Mouse (Mus musculus) thymus, postnatal 14 days (tissue): ENCODE data around the gene Pxylp1.
"Not testable (repeated sequence)": the region's sequence is repeated elsewhere in the genome, so short reads cannot be mapped to it uniquely, and the experiment has no call there.

Source experiments
- DNase-seq: peaks from one replicate; pipeline ENCODE4 v3.0.0; 2021

The Pxylp1 gene

DNA sequence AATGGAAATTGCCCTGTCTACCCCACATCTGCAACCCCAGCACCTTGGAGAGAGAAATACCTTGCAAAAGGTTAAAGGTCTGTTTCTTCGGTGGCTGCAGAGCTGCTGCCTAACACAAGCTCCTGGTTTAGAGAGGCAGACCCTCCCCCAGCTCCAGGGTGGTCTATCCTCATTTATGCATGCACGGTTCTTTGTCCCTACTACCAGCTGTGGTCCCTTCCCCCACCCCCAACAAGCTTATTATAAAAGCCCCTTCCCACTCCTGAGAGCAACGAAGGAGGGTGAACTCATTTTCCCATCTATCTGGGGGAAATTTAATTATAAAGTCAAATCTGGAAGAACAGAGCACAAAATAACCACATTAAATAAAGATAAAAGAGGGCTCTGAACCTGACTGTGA is at the start of gene Pxylp1:
Pxylp1 (minus strand) TSS at position 124 of the 400 bp plus-strand sequence.
- no peak for DNase-seq

DNA sequence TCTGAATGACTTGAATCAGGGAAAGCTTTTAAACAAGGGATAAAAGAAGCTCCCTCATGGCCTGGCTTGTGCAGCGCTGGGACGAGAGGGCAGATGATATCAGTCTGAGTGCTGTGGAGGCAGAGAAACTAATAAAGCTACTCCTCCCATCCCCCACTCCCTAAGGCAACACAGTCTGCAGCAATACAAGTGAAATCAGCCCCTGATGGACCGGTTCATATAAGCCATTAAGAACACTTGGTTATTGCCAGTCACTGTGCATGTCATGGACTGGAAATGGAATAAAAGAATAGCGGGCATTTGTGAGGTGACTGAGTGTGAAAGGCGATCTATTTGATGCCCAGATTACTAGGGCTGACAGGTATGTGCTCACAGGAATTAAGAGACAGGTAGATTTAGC is 46.4 kb upstream of the Pxylp1 start:
- no peak for DNase-seq

DNA sequence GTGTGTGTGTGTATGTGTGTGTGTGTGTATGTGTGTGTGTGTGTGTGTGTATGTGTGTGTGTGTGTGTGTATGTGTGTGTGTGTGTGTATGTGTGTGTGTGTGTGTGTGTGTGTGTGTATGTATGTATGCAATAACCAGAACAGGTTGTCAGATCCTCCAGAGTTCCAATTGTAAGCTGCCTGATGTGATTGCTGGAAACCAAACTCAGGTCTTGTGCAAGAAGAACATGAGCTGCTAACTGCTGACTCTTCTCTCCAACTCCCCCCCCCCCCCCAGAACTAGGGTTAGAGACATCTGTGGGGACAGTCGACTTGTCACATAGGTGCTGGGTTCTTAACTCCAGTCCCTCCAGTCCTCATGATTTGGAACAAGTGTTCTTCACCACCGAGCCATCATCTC is 44.0 kb upstream of the Pxylp1 start:
- not testable (repeated sequence) for DNase-seq

DNA sequence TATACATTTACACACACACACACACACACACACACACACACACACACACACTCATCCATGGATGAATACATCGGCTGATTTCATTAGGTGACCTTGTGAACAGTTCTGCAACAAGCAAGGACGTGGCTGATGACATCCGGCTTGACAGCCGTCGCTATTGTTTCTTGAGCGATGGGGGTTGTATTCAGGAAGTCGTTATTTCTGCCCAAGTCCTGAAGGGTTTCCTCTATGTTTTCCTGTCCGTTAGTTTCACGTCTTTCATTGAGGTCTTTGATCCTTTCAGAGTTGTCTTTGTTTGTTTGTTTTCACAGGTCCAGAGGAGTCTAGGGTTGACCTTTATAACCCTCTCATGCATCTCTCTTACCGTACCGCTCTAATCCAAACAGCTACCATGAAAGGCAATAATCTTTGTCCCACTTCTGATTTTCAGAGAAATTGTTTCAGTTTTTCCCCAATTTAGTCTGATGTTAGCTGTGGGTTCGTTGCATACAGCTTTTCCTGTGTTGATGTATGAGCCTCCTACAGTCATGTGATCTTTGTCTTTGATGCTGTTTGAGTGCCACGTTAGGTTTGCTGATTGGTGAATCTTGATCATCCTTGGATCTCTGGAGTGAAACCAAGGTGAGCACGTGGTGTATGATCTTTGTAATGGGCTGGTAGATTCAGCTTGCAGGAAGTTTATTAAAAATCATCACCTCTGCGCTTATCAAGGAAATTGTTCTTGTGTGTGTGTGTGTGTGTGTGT is 43.3 kb upstream of the Pxylp1 start:
- peak; percentile 67 for DNase-seq

DNA sequence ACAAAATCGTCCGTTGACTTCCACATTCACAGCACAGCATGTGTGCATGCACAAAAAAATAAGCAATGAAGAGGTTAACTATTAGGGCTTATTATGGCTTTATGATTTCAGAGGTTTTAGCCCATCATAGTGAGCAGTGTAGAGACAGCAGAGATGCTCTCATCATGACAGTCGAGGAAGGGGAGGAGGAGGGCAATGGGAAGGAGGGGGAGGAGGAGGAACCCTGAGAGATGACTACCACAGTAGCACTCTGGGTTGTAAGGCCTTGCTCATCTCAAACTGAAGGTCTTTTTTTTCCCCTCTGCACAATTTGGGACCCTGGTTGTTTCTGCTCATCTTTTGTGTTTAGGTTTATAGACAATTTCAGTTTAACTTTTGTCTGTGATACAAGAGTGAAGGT is 42.3 kb upstream of the Pxylp1 start:
- peak; percentile 51 for DNase-seq

DNA sequence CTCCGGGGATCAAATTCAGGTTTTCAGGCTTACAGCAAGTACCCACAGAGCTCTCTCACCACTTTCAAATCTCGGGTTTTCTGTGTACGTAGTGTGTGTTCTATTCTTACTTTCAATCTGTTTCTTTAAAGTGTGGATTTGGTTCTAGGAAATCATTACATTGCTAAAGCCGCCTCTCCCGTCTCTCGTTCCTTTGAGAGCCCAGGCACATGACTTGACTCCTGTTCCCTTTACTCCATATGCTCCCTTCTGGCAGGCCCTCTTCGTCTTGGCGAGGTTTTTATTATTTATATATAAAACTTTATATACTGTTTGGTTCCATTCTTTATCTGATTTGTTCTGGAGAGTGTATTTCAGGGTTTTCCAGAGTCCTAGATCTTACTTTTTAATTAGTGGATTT is 40.3 kb upstream of the Pxylp1 start:
- no peak for DNase-seq

DNA sequence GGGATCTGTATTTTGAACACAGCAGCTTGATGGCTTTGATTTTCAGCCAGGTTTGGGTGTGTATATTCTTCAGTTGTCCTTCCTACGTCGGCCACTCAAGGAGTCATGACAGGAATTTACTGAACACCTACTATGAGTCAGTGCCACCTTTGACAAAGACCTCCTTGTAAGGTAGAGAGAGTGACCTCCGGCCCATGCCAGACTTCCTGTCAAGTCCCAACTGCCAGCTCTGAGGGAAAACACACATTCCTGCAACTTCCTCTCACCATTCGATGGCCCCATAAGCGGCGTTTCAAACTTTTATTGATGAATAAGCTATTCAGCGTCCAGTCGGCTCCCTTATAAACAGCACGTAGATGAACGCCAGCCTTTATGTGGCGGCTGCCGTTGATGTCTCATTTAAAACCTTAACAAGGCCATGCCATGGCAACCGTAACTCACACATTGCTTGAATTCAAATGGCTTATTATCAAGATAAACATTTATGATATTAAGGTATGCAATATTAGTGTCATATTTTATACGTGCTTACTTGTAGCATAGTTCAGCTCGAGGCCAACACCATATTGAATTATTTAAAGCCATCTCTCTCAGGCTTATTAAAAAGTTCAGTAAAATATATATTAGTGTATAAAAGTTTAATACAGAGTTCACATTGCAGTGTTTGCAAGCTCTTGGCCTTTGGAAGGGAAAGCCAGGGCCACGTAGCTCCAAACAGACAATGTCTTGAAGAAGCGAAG is 31.3 kb upstream of the Pxylp1 start:
- DNase-seq: no peak

DNA sequence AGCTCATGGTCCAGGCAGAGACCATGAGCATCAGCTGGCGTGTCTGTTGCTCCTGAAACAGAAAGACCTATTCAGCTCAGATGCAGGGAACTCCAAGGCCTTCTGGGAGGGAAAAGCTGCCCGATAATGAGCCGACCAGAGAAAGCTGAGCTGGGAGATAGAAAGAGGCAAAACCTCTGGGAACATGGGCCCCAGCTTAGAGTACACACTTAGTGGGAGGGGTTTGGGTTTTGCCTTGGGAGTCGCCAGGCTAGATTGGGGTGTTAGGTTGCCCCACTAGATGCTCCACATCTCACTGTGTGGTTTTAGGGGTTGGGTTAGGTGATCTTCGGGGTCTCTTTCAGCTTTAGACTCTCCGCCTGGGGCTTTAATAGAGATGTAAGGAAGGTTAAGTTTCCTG is 30.6 kb upstream of the Pxylp1 start:
- DNase-seq: no peak

DNA sequence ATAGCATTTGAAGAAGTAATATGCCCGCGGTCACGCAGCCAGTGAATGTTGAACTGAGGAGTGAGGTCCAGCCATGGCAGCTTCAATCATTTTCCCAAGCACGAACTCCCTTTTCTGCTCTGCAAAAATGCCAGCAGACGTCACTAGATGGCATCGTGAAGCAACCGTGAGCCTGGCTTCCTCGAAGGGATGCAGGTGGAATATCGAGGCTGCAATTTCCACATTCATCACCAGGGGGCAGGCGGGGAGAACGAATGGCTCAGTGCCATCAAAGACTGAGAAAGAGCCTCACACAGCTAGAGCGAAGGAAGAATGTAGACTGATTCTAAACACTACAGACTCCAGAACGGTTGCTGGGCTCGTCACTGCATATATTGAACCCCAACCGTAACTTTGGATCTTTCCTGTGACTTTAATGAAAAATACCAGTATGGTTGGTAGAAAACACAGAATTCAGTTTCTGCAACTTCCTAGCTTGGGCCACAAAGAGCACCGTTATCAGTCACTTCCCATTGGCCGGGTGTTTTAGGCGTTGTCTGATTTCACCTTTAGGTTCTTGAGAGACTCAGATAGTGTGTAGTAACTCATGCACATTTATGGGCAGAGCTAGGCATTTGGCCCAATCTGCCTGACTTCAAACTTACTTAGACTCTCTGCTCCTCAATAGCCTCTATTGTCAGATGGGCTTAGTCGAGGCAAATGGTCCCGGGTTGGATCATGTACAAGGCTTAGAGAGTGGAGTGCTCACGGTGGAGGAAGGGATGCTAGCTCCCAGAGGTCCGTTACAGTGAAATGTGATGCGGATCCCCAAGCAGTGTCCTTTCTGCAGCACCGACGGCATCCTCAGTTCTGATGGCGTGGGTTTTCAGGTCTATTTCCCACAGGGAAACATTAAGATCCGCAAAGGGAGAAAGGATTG is 24.4 kb upstream of the Pxylp1 start:
- DNase-seq: peak; percentile 98

DNA sequence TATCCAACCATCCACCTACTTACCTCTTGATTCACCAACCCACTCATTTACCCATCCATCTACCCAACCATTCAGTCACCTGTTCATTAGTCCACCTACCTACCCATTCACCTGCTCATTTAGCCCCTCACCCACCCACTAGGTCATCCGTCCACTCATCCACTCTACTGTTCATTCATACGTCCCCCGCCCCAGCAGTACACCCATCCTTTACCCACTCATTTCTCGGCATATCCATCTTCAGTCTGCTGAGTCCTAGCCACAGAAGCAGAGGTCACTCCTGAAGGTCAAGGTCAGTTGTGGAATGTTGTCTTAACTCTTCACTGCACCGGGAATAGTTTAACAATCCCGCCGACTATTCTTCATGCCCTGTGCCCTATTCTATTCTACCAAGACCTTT is 23.6 kb upstream of the Pxylp1 start:
- DNase-seq: no peak

DNA sequence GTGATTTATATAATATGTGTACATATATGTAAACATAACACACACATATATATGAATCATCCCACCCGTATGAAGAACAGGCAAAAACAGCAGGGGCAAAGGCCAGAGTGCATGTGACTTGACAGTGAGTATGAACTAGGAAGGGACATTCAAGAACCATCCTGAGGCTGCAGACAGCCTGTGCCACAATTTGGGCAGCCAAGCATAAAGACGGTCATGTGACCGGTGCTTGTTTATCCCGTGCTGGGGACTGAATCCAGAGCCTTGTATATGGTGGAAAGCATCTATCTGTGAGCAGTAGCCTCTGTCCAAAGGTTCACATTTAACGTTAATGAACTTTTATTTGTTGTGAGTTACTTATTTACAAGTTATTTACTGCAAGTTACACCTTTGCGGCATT is 22.4 kb upstream of the Pxylp1 start:
- no peak for DNase-seq

DNA sequence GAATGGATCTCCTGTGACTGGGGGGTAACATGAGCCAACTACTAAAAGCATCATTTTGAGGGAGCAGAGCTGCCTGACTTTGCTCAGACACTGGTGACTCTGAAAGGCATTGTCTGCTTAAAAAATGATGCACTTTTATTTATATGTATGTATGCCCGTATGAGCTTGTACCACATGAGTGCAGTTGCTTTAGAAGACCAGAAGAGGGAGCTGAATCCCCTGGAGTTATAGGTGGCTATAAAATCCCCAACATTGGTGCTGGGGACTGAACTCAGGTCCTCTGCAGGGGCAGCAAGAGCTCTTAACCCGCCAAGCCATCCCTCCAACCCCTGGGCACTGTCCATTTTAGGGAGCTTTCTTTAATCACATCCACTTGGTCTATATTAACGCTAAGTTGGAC is 21.5 kb upstream of the Pxylp1 start:
- no peak for DNase-seq

DNA sequence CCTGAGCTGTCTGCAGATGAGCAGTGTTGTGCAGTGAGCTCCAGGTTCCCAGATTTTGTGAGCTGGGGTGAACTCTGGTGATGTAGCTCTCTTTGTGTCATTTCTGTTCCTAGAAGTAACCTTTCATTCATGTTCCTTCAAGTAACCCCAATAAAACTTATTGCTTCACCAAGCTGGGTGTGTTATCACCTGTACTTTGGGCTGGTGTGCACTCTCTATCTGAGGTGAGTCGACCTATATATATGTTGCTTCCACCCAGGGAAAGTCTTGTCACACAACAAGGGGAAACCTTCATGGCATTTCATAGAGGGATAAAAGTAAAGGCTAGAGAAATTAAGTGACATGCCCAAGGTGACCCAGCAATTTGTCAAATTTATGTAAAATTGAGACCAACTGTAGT is 17.0 kb upstream of the Pxylp1 start:
- no peak for DNase-seq

DNA sequence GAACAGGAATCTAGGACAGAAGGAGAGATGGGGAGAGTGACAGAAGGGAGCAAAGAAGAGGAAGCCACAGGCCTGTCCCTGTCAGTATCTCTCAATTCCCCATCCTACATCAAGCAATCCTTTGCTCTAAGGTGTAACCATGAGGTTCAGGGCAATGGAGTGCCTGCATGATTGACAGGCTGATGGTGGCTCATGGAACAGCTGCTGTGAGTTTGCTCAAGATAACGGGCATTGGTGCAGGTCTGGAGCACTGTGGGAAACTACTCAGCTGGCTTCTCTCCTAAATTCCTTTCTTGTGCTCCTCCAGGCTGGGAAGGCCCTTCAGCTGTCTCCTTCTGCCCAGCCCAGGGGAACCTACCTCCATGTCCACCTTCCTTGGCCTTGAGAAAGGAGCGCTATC is 16.3 kb upstream of the Pxylp1 start:
- DNase-seq: no peak

DNA sequence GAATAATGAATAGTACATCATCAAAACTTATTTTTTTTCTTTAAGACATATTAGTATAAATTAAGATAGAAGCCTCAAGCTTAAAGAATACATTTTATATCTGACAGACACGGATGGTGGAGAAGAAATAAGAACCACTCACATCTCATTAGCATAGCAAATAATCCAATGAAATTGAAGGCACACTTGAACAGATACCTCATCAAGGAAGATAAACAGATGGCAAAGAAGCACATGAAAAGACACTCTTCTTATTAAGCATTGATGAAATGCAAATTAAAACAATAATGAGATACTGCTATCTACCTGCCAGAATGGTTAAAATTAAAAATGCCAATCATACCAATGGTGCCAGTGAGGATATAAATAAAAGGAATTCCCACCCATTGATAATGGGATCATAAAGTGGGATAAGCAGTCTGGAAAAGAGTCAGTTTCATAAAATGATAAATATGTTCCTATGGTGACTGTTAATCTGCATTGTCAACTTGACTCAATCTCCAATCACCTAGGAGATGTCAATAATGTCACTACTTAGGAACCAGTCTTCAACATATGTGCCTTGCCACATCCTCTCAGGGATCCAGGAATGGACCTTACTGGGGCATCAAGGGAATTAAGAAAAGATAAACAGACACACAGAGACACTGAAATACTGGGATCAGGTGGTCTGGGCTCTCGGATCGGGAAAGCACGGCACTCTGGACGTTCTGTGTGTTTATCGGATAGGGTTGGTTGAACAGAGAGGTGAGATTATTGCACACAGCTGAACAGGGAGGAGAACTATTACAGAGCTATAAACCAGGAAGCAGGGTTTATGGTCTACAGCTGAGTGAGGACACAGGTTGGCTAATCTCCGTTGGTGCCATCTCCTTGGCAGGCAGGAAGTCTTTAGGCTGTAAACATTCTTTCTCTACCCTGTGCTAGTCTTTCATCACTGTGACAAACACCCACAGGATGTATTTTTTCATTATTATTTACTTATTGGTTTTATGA is 12.2 kb upstream of the Pxylp1 start:
- no peak for DNase-seq

DNA sequence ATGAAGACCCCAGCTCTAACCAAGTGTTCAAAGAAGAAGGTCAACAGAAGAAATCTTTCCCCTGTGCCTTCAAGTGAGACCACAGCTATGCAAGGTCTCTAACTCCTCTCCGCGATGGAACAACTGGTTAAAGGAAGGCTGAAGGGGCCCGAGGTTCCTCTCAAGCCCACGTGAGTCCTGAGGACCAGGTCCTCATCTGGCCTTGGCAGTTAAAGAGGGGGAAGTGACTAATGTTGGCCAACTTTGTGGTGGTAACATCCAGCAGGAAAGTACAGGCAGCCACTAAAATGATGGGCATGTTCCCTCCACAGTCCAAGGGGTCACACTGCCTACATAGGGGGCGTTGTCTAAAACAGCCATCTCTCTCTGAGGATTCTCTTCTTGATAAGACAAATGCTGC is 7.2 kb upstream of the Pxylp1 start:
- no peak for DNase-seq

DNA sequence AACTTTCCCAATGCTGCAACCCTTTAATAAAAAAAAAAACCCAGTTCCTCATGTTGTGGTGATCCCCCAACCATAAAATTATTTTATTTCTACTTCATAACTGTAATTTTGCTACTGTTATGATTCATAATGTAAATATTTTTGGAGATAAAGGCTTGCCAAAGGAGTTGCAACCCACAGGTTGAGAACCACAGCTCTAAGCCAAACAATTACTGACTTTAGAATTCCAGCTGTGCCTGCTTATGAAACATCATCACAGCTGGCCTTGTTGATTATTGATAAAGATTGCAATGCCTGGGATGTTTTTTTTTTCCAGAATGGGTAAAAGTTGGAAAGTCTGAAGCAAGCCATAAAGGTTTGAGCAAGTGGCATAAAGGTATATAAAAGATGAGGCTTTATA is 6.5 kb upstream of the Pxylp1 start:
- DNase-seq: no peak

DNA sequence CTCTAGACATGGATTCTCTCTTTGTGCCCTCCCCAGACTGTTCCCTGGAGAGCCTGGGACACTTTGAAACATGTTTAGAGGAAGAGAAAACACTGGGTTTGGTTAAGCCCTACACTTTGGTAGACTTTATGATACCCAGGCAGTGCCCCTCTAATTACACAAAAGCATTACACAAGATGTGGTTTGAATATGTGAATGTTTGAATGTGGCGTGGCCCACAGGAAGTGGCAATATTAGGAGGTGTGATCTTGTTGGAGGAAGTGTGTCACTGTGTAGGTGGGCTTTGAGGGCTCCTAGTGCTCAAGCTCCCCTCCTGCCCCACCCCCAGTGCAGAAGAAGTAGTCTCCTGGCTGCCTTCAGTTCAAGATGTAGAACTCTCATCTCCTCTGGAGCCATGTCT is 4.2 kb upstream of the Pxylp1 start:
- no peak for DNase-seq

DNA sequence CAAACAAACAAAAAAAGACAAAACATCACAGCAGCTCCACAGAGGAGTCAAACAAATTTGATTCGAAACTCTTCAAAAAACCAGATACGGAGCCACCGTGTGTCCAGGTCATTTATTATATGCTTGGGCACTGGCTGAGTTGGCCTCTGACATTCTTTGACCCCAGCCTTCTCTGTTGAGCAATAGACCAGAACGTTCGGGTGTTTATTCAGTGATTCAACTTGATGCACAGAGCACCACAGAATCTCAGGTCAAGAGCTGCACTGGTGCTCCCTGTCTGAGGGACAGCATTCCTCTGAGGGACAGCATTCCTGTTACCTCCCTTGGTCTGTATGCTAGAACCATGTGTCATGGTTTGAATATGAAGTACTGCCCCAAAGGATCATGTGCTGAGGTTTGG is 1.1 kb upstream of the Pxylp1 start:
- DNase-seq: no peak

DNA sequence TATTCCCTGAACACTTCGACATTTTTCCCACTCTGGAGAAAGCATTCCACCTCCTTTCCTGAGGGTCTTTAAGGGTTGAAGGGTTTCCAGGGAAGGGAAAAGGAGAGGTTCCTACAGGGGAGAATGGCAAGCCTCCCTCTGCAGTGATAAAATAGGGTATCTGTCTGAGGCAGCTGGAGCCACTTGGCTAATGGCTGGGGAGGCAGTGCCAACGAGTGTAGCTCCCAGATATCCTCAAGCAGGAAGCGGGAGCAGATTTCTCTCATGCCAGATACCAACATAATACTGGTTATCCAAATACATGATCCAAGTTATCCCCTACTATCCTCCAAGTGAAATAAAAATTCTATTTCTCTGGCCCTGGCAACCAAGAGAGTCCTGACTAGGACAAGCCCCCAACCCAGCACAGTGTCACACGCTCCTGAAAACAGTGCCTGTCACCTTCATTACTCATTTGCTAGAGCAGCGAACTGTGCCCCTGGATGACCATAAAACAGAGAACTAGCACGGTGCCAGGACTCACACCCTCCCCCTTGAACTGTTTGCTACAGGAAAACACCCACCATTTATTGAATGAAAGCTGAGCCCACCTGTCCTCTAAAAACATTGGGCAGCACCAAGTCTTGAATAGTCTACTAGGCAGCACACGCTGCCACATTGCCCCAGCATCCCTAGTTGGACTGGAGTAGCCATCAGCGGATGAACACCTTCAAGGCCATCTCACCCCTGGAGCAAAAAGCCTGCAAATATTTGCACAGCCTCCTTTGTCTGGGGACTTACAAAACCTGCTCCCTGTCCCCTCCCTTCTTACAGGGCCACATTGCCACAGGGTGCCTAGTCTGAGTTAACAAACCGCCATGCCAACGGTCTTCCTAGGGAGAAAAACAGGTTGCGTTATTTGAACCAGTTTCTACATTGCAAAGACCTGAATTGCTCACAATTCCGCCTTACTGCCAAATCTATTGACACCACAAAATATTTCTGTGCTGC is 833 bp downstream of the Pxylp1 start:
- no peak for DNase-seq

DNA sequence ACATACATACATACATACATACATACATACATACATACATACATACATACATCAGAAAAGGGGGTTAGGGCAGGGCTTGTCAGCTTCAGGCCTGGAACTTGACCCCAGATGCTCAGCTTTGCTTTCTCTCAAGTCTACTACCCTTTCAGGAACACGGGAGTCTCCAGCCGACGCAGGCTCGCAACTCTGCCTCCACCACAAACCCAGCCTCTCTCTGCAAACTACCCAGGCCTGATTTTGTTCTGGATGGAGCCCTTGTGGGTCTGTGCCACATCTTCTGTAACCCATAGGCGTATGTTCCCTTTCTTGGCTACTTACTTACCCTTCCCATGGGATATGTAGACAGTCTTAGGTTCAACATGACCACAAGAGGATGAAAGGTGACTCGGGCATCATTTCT is 1.7 kb downstream of the Pxylp1 start:
- DNase-seq: no peak
